Mouse (Mus musculus) hindbrain, embryonic 11.5 days (tissue): ENCODE measurements around the gene Nfic. TPM values are rescaled to one million over a fixed set of nuclear protein-coding genes. Genes with fewer than 3 reads are reported as not detected.
A peak's percentile ranks its signal among the peaks of the same experiment; 100 is the strongest.

Experiments used
- ATAC-seq: fragments of 200-750 bp; cut with Nextera tagmentation; 2 replicates; pipeline ENCODE4 v1.8.0; 2017; ENCODE audit warnings: mild to moderate bottlenecking, moderate TSS enrichment, moderate library complexity; ENCODE audit not compliant: low FRiP score
- DNase-seq: peaks from one replicate; pipeline ENCODE4 v3.0.0-alpha.2; 2015; ENCODE audit warnings: low spot score
- H3K27ac ChIP-seq: fragments of 300-500 bp; sonication (generic); 2 replicates; pipeline ENCODE4 v1.5.1; 2014; ENCODE audit warnings: mild to moderate bottlenecking, low read depth, low read length
- H3K27me3 ChIP-seq: fragments of 300-500 bp; sonication (generic); 2 replicates; pipeline ENCODE4 v1.6.1; 2014; ENCODE audit warnings: mild to moderate bottlenecking, low read length, moderate library complexity, mixed read lengths; ENCODE audit not compliant: control insufficient read depth, insufficient read depth
- H3K36me3 ChIP-seq: fragments of 300-500 bp; sonication (generic); 2 replicates; pipeline ENCODE4 v1.6.1; 2014; ENCODE audit warnings: mild to moderate bottlenecking, low read length, moderate library complexity, mixed read lengths; ENCODE audit not compliant: control insufficient read depth, insufficient read depth
- H3K4me1 ChIP-seq: fragments of 300-500 bp; sonication (generic); replicated peaks from 2 replicates; pipeline ENCODE4 v1.6.1; 2014; ENCODE audit warnings: low read length, mixed read lengths; ENCODE audit not compliant: control insufficient read depth, insufficient read depth
- H3K4me2 ChIP-seq: fragments of 300-500 bp; sonication (generic); replicated peaks from 2 replicates; pipeline ENCODE4 v1.6.1; 2014; ENCODE audit warnings: mild to moderate bottlenecking, low read depth, low read length
- H3K4me3 ChIP-seq: fragments of 300-500 bp; sonication (generic); 2 replicates; pipeline ENCODE4 v1.5.1; 2014; ENCODE audit warnings: low read depth, low read length
- H3K9ac ChIP-seq: fragments of 300-500 bp; sonication (generic); 2 replicates; pipeline ENCODE4 v1.6.1; 2014; ENCODE audit warnings: low read depth, low read length
- H3K9me3 ChIP-seq: fragments of 300-500 bp; sonication (generic); 2 replicates; pipeline ENCODE4 v1.6.1; 2016; ENCODE audit warnings: low read length; ENCODE audit not compliant: control insufficient read depth
- WGBS: fragments of 180-500 bp; shearing (Covaris S2); extraction: QIAGEN DNeasy Blood & Tissue Kit; methylation state at CpG from one replicate; pipeline ENCODE4 v1.1.7; 2014; 5-methylcytosine and 5-hydroxymethylcytosine counted together
- polyA plus RNA-seq: library from polyadenylated mRNA; unstranded; fragments of >200 nt; fragmentation: Nextera tagmentation; extraction: Ambion mirVana; gene quantifications from 2 replicates; pipeline ENCODE4 v1.2.1, GENCODE M21; 2014

The Nfic gene
- polyA plus RNA-seq, 1 experiment from 2014 or later, result 11.9 TPM

DNA sequence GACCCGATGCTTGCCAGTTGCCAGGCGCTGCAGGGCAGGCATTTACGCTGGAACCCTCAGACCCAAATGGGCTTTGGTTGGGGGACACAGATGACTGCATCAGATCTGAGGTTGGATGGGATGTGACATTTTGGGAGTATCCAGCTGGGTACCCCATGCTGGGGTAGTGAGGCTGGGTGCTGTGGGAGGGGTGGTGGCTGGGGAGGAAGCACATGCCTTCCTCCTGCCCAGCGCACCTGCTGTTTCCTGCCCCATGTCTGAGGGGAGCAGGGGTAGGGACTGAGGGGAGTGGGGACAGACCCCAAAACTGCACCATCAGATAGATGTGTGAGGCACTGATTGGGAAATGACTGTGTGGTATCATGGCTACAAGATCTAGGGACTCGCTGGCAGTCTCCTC, 58.7 kb downstream of the Nfic start:
- 60% methylated on average over 5 of the region's 5 CpGs for WGBS
- DNase-seq, result no peak
- H3K27me3 ChIP-seq, result peaks cover 6% of the 10 kb centered on the region; the same call in 1 of the 2 replicates
- H3K27ac ChIP-seq, result no peak overlapping the region
- no peaks in the 10 kb centered on the region for H3K36me3 ChIP-seq
- ATAC-seq, result no peak
- H3K4me3 ChIP-seq, result no peak overlapping the region
- H3K9ac ChIP-seq, result peak overlapping the region; percentile 21; the same call in 1 of the 2 replicates
- no peak overlapping the region for H3K4me2 ChIP-seq
- H3K9me3 ChIP-seq, result no peaks in the 10 kb centered on the region
- peaks cover 15% of the 10 kb centered on the region for H3K4me1 ChIP-seq

DNA sequence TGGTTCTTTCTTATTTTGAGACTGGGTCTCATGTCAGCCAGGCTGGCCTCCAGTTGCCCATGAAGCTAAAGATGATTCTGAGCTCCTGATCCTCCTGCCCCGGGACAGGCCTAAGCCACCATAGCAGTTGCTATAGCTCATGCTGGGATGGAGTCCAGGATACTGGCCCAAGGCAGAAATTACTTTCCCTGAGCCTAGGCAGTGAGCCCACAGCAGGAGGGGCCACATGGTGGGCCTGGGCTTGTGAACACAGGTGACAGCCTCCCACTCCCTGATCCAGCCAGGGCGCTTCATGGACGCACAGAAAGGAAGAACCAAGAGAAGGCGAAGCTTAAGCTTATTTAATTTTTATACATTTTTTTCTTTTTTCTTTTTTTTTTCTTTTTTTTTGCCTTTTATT, 59.6 kb downstream of the Nfic start:
- Histone ChIP-seq H3K27ac (no peak overlapping the region), H3K4me1 (peaks cover 7% of the 10 kb centered on the region), H3K27me3 (peaks cover 6% of the 10 kb centered on the region; the same call in 1 of the 2 replicates), H3K36me3 (no peaks in the 10 kb centered on the region), H3K4me2 (no peak overlapping the region), H3K9ac (no peak overlapping the region), H3K9me3 (no peaks in the 10 kb centered on the region), H3K4me3 (no peak overlapping the region)
- WGBS, result 82% methylated on average over 4 of the region's 4 CpGs
- no peak for ATAC-seq
- no peak for DNase-seq

DNA sequence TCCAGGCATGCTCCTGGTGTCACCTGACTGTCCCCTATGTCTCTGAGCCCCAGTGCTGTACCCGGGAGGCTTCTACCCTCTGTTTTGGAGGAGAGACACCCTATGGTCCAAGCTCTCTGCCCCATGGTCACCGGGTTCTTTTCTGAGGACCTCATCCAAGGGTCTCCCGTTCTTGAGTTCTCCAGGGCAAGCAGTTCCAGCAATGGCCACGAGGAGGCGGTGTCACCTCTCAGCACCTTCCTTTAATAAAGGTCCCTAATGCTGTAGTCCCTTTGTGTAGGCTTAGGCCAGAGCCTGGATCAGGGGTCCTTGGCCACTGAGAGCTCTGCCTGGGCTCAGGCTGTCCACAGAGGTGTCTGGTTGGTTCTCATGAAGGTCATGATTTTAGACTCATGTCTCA, 60.3 kb downstream of the Nfic start:
- Histone ChIP-seq H3K4me2 (no peak overlapping the region), H3K4me3 (no peak overlapping the region), H3K9ac (no peak overlapping the region), H3K9me3 (no peaks in the 10 kb centered on the region), H3K27me3 (peaks cover 3% of the 10 kb centered on the region; the same call in 1 of the 2 replicates), H3K4me1 (peaks cover 2% of the 10 kb centered on the region; the same call in 1 of the 2 replicates), H3K36me3 (no peaks in the 10 kb centered on the region), H3K27ac (no peak overlapping the region)
- ATAC-seq (0 out of 2 replicates have a peak, but pooled peaks have one; percentile 12), DNase-seq (peak; percentile 92)
- WGBS, result 15% methylated on average over 5 of the region's 5 CpGs

DNA sequence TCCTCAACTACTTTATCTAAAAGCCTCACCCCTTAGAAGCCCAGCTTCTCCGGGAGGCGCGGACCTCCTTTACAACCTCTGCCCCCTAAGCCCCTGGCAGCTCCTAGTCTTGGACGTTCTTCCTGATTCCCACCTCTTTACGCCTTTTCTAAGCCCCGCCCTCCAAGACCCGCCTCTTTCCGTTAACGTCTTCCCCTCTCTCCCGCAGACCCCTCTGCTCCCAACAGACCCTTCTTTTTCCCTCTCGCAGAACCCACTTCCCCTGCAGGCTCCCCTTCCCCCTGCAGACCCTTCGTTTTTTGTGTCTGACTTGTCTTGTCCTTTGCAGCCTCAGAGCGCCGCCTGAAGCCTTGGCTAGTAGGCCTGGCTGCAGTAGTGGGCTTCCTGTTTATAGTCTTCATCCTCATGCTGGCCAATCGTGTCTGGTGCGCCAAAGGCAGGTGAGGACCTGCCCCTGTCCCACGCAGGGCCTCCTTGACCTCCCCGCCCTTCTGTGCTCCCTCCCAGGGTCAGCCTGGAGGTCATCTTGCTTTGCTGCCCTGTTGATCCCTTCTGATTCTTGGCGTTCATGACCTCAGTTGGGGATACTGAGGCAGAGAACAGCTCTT, 61.9 kb downstream of the Nfic start:
- Histone ChIP-seq H3K9me3 (no peaks in the 10 kb centered on the region), H3K27ac (peak overlapping the region; percentile 27; the same call in 1 of the 2 replicates), H3K4me2 (peak overlapping the region; percentile 21), H3K27me3 (peaks cover 3% of the 10 kb centered on the region; the same call in 1 of the 2 replicates), H3K4me3 (no peak overlapping the region), H3K9ac (no peak overlapping the region), H3K4me1 (peaks cover 2% of the 10 kb centered on the region; the same call in 1 of the 2 replicates), H3K36me3 (no peaks in the 10 kb centered on the region)
- DNase-seq (peak; percentile 57), ATAC-seq (no peak)
- 7% methylated on average over 19 of the region's 19 CpGs for WGBS

DNA sequence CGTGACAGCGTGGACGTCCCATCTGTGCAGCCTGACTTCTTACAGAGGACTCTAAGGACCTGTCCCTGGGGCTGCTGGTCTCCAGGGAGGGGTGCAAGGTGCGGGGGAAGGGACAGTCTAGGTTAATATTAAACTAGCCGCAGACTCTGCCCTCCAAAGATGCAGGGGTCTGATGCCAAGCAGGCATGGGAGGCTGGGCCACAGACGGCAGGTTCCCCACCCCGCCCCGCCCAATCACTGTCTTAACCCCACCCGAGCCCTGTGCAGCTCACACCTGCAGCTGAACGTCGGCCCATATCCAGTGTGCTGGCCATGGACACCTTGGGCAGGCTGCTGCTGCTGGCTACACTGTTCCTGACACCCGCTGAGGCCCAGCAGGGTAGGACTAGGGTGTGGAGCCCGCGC, 62.7 kb downstream of the Nfic start, which contains the start of gene Smim24:
Gene Smim24, plus strand, starts transcription at position 271 of the 405 bp plus-strand sequence.
- no peaks in the 10 kb centered on the region for H3K36me3 ChIP-seq
- H3K9ac ChIP-seq, result no peak within 1 kb of the TSS
- peaks cover 3% of the 10 kb centered on the region; the same call in 1 of the 2 replicates for H3K27me3 ChIP-seq
- peak within 1 kb of the TSS; percentile 27; the same call in 1 of the 2 replicates for H3K27ac ChIP-seq
- peak within 1 kb of the TSS; percentile 21 for H3K4me2 ChIP-seq
- DNase-seq (no peak), ATAC-seq (no peak)
- H3K4me3 ChIP-seq, result no peak within 1 kb of the TSS
- no peaks in the 10 kb centered on the region for H3K9me3 ChIP-seq
- 69% methylated on average over 14 of the region's 14 CpGs for WGBS
- H3K4me1 ChIP-seq, result peaks cover 2% of the 10 kb centered on the region; the same call in 1 of the 2 replicates

DNA sequence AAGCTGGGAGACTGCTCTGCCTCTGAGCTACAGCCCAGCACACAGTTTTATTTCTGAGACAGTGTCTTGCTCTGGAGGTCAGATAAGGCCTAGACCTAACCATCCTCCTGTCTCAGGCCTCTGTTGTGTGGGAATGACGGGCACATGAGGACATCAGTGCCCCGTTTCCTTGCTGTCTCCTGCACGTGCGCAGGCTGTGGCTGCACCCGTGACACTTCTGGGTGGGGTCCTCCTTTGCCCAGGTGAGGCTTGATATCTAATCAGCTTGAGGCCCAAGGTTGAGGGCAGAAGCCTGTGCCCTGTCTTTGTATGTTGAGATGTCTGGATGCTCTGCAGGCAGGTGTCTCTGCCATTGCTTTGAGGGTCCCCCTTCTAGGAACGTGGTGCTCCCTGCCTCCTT, 63.2 kb downstream of the Nfic start:
- ATAC-seq (no peak), DNase-seq (no peak)
- Histone ChIP-seq H3K4me2 (no peak overlapping the region), H3K27ac (no peak overlapping the region), H3K36me3 (peaks cover 3% of the 10 kb centered on the region; the same call in 1 of the 2 replicates), H3K9ac (no peak overlapping the region), H3K4me3 (no peak overlapping the region), H3K9me3 (no peaks in the 10 kb centered on the region), H3K4me1 (peaks cover 2% of the 10 kb centered on the region; the same call in 1 of the 2 replicates), H3K27me3 (no peaks in the 10 kb centered on the region)
- 84% methylated on average over 6 of the region's 6 CpGs for WGBS

DNA sequence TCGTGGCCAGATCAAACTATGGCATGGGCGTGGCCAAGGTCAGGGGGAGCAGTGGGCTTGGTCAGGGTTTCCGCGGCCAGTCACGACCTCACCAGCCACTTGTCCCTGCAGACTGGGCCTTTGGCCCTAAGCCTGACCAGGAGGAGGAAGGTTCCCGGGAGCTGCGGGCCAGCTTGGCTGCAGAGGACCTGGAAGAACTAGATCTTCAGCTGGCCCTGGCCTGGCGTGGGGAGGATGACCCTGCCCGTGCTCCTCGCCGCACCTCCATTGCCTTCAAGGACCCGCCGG, 64.8 kb downstream of the Nfic start:
- 92% methylated on average over 13 of the region's 13 CpGs for WGBS

DNA sequence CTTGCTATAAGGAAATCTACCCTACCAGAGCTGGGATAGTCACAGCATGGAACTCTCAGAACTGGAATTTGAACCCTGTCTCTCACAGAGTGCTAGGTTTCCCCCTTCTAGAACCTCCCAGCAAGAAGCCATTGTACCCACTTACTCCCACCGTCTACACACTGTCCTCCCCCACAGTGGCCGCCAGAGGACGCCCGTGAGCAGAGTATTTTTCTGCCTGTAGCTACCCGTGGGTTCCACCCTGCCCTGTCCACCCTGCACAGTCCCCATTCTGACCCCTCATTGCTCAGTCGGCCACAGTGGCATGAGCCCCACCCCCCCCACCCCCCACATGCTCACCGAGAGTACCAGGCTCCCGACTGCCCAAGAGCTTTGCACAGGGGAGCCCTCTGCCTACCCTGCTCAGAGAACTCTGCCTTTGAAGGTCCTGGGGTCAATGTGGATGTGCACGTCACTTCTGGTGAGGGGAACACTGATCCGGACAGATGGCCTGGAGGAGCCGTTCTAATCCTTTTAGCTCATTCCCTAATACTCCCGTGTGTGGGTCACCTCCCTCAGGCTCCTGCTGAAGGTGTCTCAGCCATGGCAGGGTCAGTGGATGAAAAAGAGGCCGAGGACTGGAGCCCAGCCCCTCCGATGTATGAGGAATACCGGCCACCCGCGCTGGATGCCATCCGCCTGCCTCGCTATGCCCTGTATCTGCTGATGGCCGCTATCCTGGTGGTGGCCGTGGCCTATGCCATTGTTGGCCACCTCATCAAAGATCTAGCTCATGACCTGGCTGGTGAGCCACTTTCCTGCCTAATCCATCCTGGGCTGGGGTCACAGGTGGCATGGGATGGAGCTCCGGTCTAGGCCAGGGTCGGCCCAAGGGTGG, 65.4 kb downstream of the Nfic start:
- H3K4me1 ChIP-seq, result peaks cover 7% of the 10 kb centered on the region; the same call in 1 of the 2 replicates
- H3K9ac ChIP-seq, result no peak overlapping the region
- ATAC-seq (peak; percentile 31; the same call in 1 of the 2 replicates), DNase-seq (peak; percentile 81)
- no peaks in the 10 kb centered on the region for H3K9me3 ChIP-seq
- no peak overlapping the region for H3K4me3 ChIP-seq
- WGBS, result 62% methylated on average over 23 of the region's 23 CpGs
- H3K27me3 ChIP-seq, result no peaks in the 10 kb centered on the region
- no peak overlapping the region for H3K27ac ChIP-seq
- no peak overlapping the region for H3K4me2 ChIP-seq
- H3K36me3 ChIP-seq, result peaks cover 4% of the 10 kb centered on the region; the same call in 1 of the 2 replicates

More for the DNA sequence above, 64.8 kb downstream of the Nfic start:
- Histone ChIP-seq H3K4me1 (peaks cover 2% of the 10 kb centered on the region; the same call in 1 of the 2 replicates), H3K4me2 (no peak overlapping the region), H3K36me3 (peaks cover 4% of the 10 kb centered on the region; the same call in 1 of the 2 replicates), H3K9me3 (no peaks in the 10 kb centered on the region), H3K27ac (no peak overlapping the region), H3K4me3 (no peak overlapping the region), H3K27me3 (no peaks in the 10 kb centered on the region), H3K9ac (no peak overlapping the region)
- DNase-seq, result no peak
- no peak for ATAC-seq
